Mouse (Mus musculus) MEL (cell line): ENCODE results near the gene Gm12184. TPM values are rescaled to one million over a fixed set of nuclear protein-coding genes. Genes with fewer than 3 reads are reported as not detected.
A peak's percentile ranks its signal among the peaks of the same experiment; 100 is the strongest.

Experiments used
- DNase-seq: peaks from one replicate; pipeline ENCODE4 v3.0.0; 2011; ENCODE audit warnings: low read depth, low spot score
- H3K27ac ChIP-seq: 2 replicates; pipeline ENCODE4 v1.5.1; 2012; ENCODE audit warnings: low read depth, mild to moderate bottlenecking, control low read depth, low read length, moderate library complexity; ENCODE audit not compliant: control insufficient read depth
- H3K27me3 ChIP-seq, 2 experiments: fragments of 150-350 bp in 1 of 2; sonication (generic) in 1 of 2; 2 replicates each; pipeline ENCODE4 v1.6.1; 2012; ENCODE audit warnings: low read length in 2 of 2, mild to moderate bottlenecking in 2 of 2, improper control_type of control experiment in 1 of 2, moderate library complexity in 1 of 2; ENCODE audit not compliant: insufficient read depth in 2 of 2, control insufficient read depth in 1 of 2
- H3K36me3 ChIP-seq, 2 experiments: 2 replicates each; pipeline ENCODE4 v1.6.1; 2012 to 2014; ENCODE audit warnings: low read length in 2 of 2, improper control_type of control experiment in 1 of 2, inconsistent platforms in 1 of 2, mild to moderate bottlenecking in 1 of 2; ENCODE audit not compliant: insufficient read depth in 2 of 2, control insufficient read depth in 1 of 2
- H3K4me1 ChIP-seq, 2 experiments: fragments of 150-350 bp in 1 of 2; sonication (generic) in 1 of 2; 2 replicates each; pipeline ENCODE4 v1.6.1; 2012; ENCODE audit warnings: low read length in 2 of 2, improper control_type of control experiment in 1 of 2, mild to moderate bottlenecking in 1 of 2; ENCODE audit not compliant: insufficient read depth in 2 of 2, control insufficient read depth in 1 of 2
- H3K4me3 ChIP-seq, 2 experiments: fragments of 150-350 bp in 1 of 2; sonication (generic) in 1 of 2; 2 replicates each; pipeline ENCODE4 v1.5.1; 2012; ENCODE audit warnings: low read depth in 2 of 2, low read length in 2 of 2, mild to moderate bottlenecking in 2 of 2, moderate library complexity in 2 of 2, control low read depth in 1 of 2, improper control_type of control experiment in 1 of 2; ENCODE audit not compliant: control insufficient read depth in 1 of 2, insufficient read depth in 1 of 2
- H3K79me2 ChIP-seq: 2 replicates; pipeline ENCODE4 v1.6.1; 2012; ENCODE audit warnings: mild to moderate bottlenecking, low read length, moderate library complexity; ENCODE audit not compliant: control insufficient read depth, poor library complexity, insufficient read depth
- H3K9ac ChIP-seq: 2 replicates; pipeline ENCODE4 v1.6.1; 2012; ENCODE audit warnings: low read depth, mild to moderate bottlenecking, control low read depth, low read length, moderate library complexity; ENCODE audit not compliant: control insufficient read depth, poor library complexity, severe bottlenecking
- H3K9me3 ChIP-seq: fragments of 150-350 bp; sonication (generic); replicated peaks from 2 replicates; pipeline ENCODE4 v1.6.1; 2012; ENCODE audit warnings: mild to moderate bottlenecking, low read length, improper control_type of control experiment, moderate library complexity; ENCODE audit not compliant: insufficient read depth
- BHLHE40 ChIP-seq: IDR thresholded peaks from 2 replicates; pipeline ENCODE4 v1.6.1; 2012; ENCODE audit warnings: low read depth, mild to moderate bottlenecking, inconsistent platforms, low read length, improper control_type of control experiment, borderline replicate concordance
- ETS1 ChIP-seq: IDR thresholded peaks from 2 replicates; pipeline ENCODE4 v1.6.1; 2012; ENCODE audit warnings: low read depth, mild to moderate bottlenecking, inconsistent platforms, low read length, improper control_type of control experiment, moderate library complexity
- MAX ChIP-seq: IDR thresholded peaks from 2 replicates; pipeline ENCODE4 v1.6.1; 2011; ENCODE audit warnings: low read length, improper control_type of control experiment
- MXI1 ChIP-seq: IDR thresholded peaks from 2 replicates; pipeline ENCODE4 v1.6.1; 2011; ENCODE audit warnings: mild to moderate bottlenecking, low read depth, low read length, improper control_type of control experiment
- MYC ChIP-seq: IDR thresholded peaks from 2 replicates; pipeline ENCODE4 v1.6.1; 2011; ENCODE audit warnings: low read depth, mild to moderate bottlenecking, low read length, improper control_type of control experiment, moderate library complexity
- RCOR1 ChIP-seq: IDR thresholded peaks from 2 replicates; pipeline ENCODE4 v1.6.1; 2012; ENCODE audit warnings: low read depth, mild to moderate bottlenecking, inconsistent platforms, low read length, improper control_type of control experiment
- SIN3A ChIP-seq: IDR thresholded peaks from 2 replicates; pipeline ENCODE4 v1.6.1; 2012; ENCODE audit warnings: low read length, improper control_type of control experiment, inconsistent platforms
- SMC3 ChIP-seq: IDR thresholded peaks from 2 replicates; pipeline ENCODE4 v1.6.1; 2011; ENCODE audit warnings: low read depth, low read length, improper control_type of control experiment
- TAL1 ChIP-seq: IDR thresholded peaks from 2 replicates; pipeline ENCODE4 v1.6.1; 2012; ENCODE audit warnings: mild to moderate bottlenecking, inconsistent platforms, low read length, moderate library complexity, mixed read lengths
- TBP ChIP-seq: IDR thresholded peaks from 2 replicates; pipeline ENCODE4 v1.8.0; 2011; ENCODE audit warnings: low read depth, low read length, improper control_type of control experiment
- TCF12 ChIP-seq: IDR thresholded peaks from 2 replicates; pipeline ENCODE4 v1.6.1; 2014; ENCODE audit warnings: low read depth, mild to moderate bottlenecking, inconsistent platforms, low read length, improper control_type of control experiment, moderate library complexity
- USF2 ChIP-seq, 2 experiments: IDR thresholded peaks; 2 replicates each; pipeline ENCODE4 v1.6.1; 2011 to 2012; ENCODE audit warnings: improper control_type of control experiment in 2 of 2, low read length in 2 of 2, borderline replicate concordance in 1 of 2, inconsistent platforms in 1 of 2, low read depth in 1 of 2, mild to moderate bottlenecking in 1 of 2; ENCODE audit not compliant: insufficient read depth in 1 of 2
- ZKSCAN1 ChIP-seq: IDR thresholded peaks from 2 replicates; pipeline ENCODE4 v1.6.1; 2012; ENCODE audit warnings: low read depth, mild to moderate bottlenecking, inconsistent platforms, low read length, improper control_type of control experiment, moderate library complexity
- ZNF384 ChIP-seq: IDR thresholded peaks from 2 replicates; pipeline ENCODE4 v1.6.1; 2012; ENCODE audit warnings: low read depth, mild to moderate bottlenecking, inconsistent platforms, low read length, improper control_type of control experiment
- polyA plus RNA-seq, 2 experiments: library from polyadenylated mRNA; stranded (reverse) in 1 of 2; unstranded in 1 of 2; fragments of >175 nt in 1 of 2; fragments of >200 nt in 1 of 2; gene quantifications; 2 replicates each; pipeline versions ENCODE4 v1.2.1 to v1.2.4; 2012; ENCODE audit warnings: low replicate concordance in 2 of 2, low read depth in 1 of 2; ENCODE audit not compliant: insufficient read length in 2 of 2, insufficient read depth in 1 of 2, missing spikeins in 1 of 2
- total RNA-seq: library from RNA; depleted of rRNA; stranded (reverse); fragments of 300-350 nt; gene quantifications from 2 replicates; pipeline ENCODE4 v1.2.3, GENCODE M21; 2012

Gene Gm12184
- total and polyA plus RNA-seq, 3 experiments: 10.9 to 15.3 TPM; not detected in 1

- TF ChIP-seq MYC (no peak), ZNF384 (no peak), TCF12 (no peak), USF2 (IDR thresholded peaks at IDR 0.05; ENCODE audit: borderline replicate concordance in 1 of 2, insufficient read depth in 1 of 2, low read depth in 1 of 2, low read length in 2 of 2) (no peak), TBP (peak; percentile 92)
- Histone ChIP-seq H3K27ac (no peak overlapping the region), H3K79me2 (no peaks in the 10 kb centered on the region), H3K27me3 (no peaks in the 10 kb centered on the region), H3K9me3 (no peaks in the 10 kb centered on the region), H3K9ac (no peak overlapping the region), H3K36me3 (peaks cover 0 to 9% of the 10 kb centered on the region in 2 experiments; a peak in 2 of 4 replicates), H3K4me1 (peaks cover 0 to 18% of the 10 kb centered on the region in 2 experiments; a peak in 2 of 4 replicates), H3K4me3 (no peak overlapping the region)
- no peak for DNase-seq
These were observed 4.8 kb upstream of the Gm12184 start for GRCm38 (mm10) chr11:48831273-48831672.

DNA sequence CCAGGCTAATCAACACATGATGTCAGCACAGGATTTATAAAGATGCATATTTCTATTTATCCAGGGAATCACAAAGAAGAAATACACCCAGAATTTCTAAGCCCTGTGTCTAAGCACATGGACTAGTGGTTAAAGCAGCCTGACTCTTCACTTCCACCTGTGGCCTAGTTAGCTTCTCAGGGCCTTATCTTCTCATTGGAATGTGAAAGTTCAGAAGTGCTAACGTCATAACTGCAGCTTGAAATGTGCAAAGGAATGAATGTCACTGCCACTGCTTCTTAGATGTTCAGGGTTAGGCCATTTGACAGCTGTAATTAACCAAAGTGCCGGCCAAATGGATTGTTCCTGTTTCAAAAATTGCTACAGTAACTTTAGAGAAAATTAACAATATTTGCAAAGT, 3.8 kb upstream of the Gm12184 start:
- no peak for DNase-seq
- H3K4me3 ChIP-seq: no peak overlapping the region
- no peaks in the 10 kb centered on the region for H3K9me3 ChIP-seq
- no peaks in the 10 kb centered on the region for H3K27me3 ChIP-seq
- TF ChIP-seq RCOR1 (no peak), MXI1 (peak; percentile 31; the same call in 1 of the 2 replicates), BHLHE40 (no peak), SIN3A (0 out of 2 replicates have a peak, but pooled peaks have one; percentile 17), MAX (0 out of 2 replicates have a peak, but pooled peaks have one; percentile 31), USF2 (IDR thresholded peaks at IDR 0.05; ENCODE audit: borderline replicate concordance in 1 of 2, insufficient read depth in 1 of 2, low read depth in 1 of 2, low read length in 2 of 2) (no peak), ETS1 (peak; percentile 49; the same call in 1 of the 2 replicates), ZNF384 (no peak)
- H3K79me2 ChIP-seq: no peaks in the 10 kb centered on the region; the same call in 1 of the 2 replicates
- H3K4me1 ChIP-seq: peaks cover 0 to 10% of the 10 kb centered on the region in 2 experiments; a peak in 2 of 4 replicates
- no peak overlapping the region for H3K27ac ChIP-seq
- peaks cover 0 to 7% of the 10 kb centered on the region in 2 experiments; a peak in 2 of 4 replicates for H3K36me3 ChIP-seq
- H3K9ac ChIP-seq: no peak overlapping the region

DNA sequence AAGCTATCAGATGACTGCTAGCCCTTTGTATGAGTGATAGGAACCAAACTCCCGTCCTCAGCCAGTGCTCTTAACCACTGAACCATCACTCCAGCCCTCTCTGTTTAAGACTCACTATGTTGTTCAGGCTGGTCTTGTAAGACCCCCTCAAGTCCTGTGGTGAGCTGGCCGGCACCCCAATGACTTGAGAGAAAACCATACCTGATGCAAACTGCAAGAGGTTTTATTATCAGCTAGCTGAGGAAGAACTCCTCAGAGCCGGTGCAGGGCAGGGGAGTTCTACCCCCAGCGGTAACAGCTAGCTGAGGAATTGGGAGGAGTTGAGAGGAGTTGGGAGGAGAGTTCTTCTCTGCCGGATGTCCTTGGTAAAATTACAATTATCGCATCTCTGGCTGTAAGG, 1.5 kb upstream of the Gm12184 start:
- H3K9ac ChIP-seq: no peak overlapping the region
- H3K9me3 ChIP-seq: no peaks in the 10 kb centered on the region
- DNase-seq: no peak
- H3K27me3 ChIP-seq: no peaks in the 10 kb centered on the region
- H3K27ac ChIP-seq: no peak overlapping the region
- 0 out of 4 replicates have a peak, but pooled peaks cover 0 to 3% of the 10 kb centered on the region in 2 experiments for H3K36me3 ChIP-seq
- no peak for TF ChIP-seq ZKSCAN1
- TF ChIP-seq ETS1: no peak
- TF ChIP-seq SMC3: no peak
- no peak for TF ChIP-seq TAL1
- no peak for TF ChIP-seq TCF12
- H3K4me1 ChIP-seq: peaks cover 0 to 14% of the 10 kb centered on the region in 2 experiments; a peak in 2 of 4 replicates
- H3K4me3 ChIP-seq: no peak overlapping the region
- no peaks in the 10 kb centered on the region; the same call in 1 of the 2 replicates for H3K79me2 ChIP-seq
